Mouse (Mus musculus): ENCODE results near the gene Ctdsp2. TPM values are rescaled to one million over a fixed set of nuclear protein-coding genes. Genes with fewer than 3 reads are reported as not detected.

Gene Ctdsp2
- polyA plus RNA-seq, 1 experiment from 2014 or later: 12.0 TPM

DNA sequence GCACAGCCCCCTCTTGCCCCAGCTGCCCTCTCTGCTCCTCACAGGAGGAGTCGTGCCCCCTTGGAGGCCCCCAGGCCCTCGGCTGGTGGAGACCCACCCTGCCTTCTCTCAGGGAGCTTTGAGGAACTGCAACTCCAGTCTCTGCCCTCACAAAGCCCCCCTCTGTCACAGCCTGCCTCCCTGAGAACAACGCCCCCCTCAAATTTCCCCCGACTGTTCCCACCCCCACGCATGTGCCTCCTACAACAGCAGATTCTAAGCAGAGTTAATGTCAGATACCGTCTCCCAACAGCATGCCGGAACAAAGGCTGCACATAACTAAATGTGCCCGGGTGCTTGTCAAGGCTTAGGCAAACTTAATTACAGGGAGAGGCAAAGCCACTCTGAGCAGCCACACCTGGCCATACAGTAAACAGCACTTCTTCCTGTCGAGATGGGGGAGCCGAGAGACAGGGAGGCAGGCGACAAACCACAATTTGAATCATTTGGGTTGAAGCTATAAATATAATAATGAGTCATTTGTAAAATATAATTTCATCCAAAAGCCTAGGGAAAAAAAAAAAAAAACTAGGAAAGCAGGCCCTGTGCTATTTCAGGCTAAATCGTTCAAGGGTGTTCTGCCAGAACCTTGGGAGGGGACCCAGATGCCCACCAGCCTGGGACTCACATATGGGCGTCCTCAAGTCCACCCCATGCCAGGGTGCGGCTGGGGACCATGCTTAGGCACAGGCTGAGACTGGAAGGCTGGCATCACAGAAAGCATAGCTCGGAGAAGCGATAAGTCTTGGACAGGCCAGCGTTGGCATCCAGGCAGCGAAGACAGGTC lies 42.7 kb upstream of the Ctdsp2 start:
- Histone ChIP-seq H3K4me3 (ENCODE audit: low read depth, low read length) (no peak overlapping the region), H3K4me2 (ENCODE audit: low read length) (no peak overlapping the region), H3K9ac (ENCODE audit: low read depth, low read length) (no peak overlapping the region), H3K9me3 (replicated peaks; ENCODE audit: control insufficient read depth, low read length, poor library complexity, severe bottlenecking) (no peaks in the 10 kb centered on the region), H3K36me3 (ENCODE audit: control insufficient read depth, insufficient read depth, low read length) (no peaks in the 10 kb centered on the region), H3K27me3 (ENCODE audit: control insufficient read depth, insufficient read depth, low read depth, low read length) (no peaks in the 10 kb centered on the region), H3K4me1 (ENCODE audit: control insufficient read depth, insufficient read depth, low read length) (0 out of 2 replicates have a peak, but pooled peaks cover under 1% of the 10 kb centered on the region), H3K27ac (ENCODE audit: low read length) (no peak overlapping the region)
- WGBS: 65% methylated on average over 18 of the region's 18 CpGs
- ATAC-seq: no peak

DNA sequence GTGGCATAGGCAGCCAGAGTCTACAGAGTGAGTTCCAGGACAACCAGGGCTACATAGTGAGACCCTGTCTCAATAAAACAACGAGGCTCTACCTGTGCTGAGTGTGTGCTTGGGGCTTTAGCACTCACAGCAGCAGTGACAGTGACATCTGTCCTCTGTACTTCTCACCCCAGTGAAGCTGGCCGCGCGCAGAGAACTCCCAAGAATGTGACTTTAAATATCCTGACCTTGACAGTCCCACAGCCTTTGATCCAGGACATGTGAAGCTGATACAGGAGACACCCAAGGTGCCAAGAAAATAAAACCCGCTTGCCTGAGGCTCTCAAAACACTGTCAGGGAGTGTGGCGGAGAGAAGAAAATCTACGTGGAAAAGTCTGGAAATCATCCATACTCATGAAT lies 37.6 kb upstream of the Ctdsp2 start:
- no peak for ATAC-seq
- Histone ChIP-seq H3K4me1 (ENCODE audit: control insufficient read depth, insufficient read depth, low read length) (no peaks in the 10 kb centered on the region), H3K4me2 (ENCODE audit: low read length) (no peak overlapping the region), H3K36me3 (ENCODE audit: control insufficient read depth, insufficient read depth, low read length) (no peaks in the 10 kb centered on the region), H3K27me3 (ENCODE audit: control insufficient read depth, insufficient read depth, low read depth, low read length) (no peaks in the 10 kb centered on the region), H3K9ac (ENCODE audit: low read depth, low read length) (no peak overlapping the region), H3K9me3 (replicated peaks; ENCODE audit: control insufficient read depth, low read length, poor library complexity, severe bottlenecking) (no peaks in the 10 kb centered on the region), H3K27ac (ENCODE audit: low read length) (no peak overlapping the region), H3K4me3 (ENCODE audit: low read depth, low read length) (no peak overlapping the region)
- 76% methylated on average over 7 of the region's 7 CpGs for WGBS

DNA sequence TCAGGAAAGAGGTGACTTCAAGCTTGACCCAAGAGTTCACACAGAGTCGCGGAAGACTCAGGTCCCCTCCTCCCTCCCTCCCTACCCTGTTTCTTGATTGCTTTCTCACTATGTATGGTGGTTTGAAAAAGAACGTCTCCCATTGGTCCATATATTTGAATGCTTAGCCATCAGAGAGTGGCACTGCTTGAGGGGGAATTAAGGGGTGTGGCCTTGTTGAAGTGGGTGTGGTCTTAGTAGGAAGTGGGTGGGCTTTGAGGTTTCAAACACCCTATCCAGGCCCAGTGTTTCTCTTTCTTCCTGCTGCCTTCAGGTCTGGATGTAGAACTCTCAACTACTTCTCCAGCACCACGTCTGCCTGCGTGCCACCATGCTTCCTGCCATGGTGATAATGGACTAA lies 33.0 kb upstream of the Ctdsp2 start:
- 89% methylated on average over 5 of the region's 5 CpGs for WGBS
- H3K4me3 ChIP-seq (ENCODE audit: low read depth, low read length): no peak overlapping the region
- no peak overlapping the region for H3K9ac ChIP-seq (ENCODE audit: low read depth, low read length)
- no peaks in the 10 kb centered on the region for H3K27me3 ChIP-seq (ENCODE audit: control insufficient read depth, insufficient read depth, low read depth, low read length)
- no peaks in the 10 kb centered on the region for H3K36me3 ChIP-seq (ENCODE audit: control insufficient read depth, insufficient read depth, low read length)
- no peak overlapping the region for H3K4me2 ChIP-seq (ENCODE audit: low read length)
- no peaks in the 10 kb centered on the region for H3K4me1 ChIP-seq (ENCODE audit: control insufficient read depth, insufficient read depth, low read length)
- H3K27ac ChIP-seq (ENCODE audit: low read length): no peak overlapping the region
- no peak for ATAC-seq
- peaks cover 5% of the 10 kb centered on the region; the same call in 1 of the 2 replicates for H3K9me3 ChIP-seq (replicated peaks; ENCODE audit: control insufficient read depth, low read length, poor library complexity, severe bottlenecking)

DNA sequence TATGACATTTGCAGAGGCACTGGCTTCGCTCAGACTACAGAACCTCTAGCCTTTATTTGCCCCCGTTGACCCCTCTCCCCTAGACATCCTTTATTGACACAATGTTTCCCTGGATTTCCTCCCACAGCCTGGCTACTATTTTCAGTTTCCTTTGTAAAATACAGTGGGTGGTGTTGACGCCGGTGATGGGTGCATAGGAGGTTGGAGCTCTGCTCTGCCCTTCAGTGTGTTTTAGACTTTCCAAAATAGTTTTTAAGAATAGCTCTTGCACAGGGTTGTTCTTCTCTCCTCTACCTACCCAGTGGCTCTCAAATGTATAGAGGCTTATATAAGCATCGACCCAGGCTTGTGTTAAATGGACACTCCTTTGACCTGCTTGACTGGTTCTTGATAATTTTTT lies 28.7 kb upstream of the Ctdsp2 start:
- H3K9me3 ChIP-seq (replicated peaks; ENCODE audit: control insufficient read depth, low read length, poor library complexity, severe bottlenecking): peaks cover 5% of the 10 kb centered on the region; the same call in 1 of the 2 replicates
- H3K9ac ChIP-seq (ENCODE audit: low read depth, low read length): no peak overlapping the region
- H3K36me3 ChIP-seq (ENCODE audit: control insufficient read depth, insufficient read depth, low read length): no peaks in the 10 kb centered on the region
- no peak overlapping the region for H3K4me2 ChIP-seq (ENCODE audit: low read length)
- no peaks in the 10 kb centered on the region for H3K4me1 ChIP-seq (ENCODE audit: control insufficient read depth, insufficient read depth, low read length)
- H3K27me3 ChIP-seq (ENCODE audit: control insufficient read depth, insufficient read depth, low read depth, low read length): no peaks in the 10 kb centered on the region
- no peak overlapping the region for H3K27ac ChIP-seq (ENCODE audit: low read length)
- no peak for ATAC-seq
- H3K4me3 ChIP-seq (ENCODE audit: low read depth, low read length): no peak overlapping the region
- 77% methylated on average over 5 of the region's 5 CpGs for WGBS

DNA sequence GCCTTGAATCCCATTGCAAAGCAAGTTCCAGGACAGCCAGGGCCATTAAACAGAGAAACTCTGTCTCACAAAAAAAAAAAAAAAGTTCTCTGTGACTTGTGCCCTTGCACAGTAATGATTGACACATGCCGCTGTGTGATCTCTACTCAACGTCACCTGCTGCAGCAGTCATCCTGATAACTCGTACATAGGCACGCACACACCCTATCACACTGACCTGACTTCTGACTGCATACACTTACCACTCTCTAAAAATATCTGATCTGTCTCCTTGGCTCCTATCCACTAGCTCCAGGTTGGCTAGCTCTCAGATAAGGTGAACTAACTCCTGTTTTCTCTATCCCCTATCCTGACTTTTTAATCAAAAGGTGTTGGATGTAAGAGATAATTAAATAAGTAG lies 27.9 kb upstream of the Ctdsp2 start:
- no peak for ATAC-seq
- WGBS: 93% methylated on average over 4 of the region's 4 CpGs
- H3K27ac ChIP-seq (ENCODE audit: low read length): no peak overlapping the region

DNA sequence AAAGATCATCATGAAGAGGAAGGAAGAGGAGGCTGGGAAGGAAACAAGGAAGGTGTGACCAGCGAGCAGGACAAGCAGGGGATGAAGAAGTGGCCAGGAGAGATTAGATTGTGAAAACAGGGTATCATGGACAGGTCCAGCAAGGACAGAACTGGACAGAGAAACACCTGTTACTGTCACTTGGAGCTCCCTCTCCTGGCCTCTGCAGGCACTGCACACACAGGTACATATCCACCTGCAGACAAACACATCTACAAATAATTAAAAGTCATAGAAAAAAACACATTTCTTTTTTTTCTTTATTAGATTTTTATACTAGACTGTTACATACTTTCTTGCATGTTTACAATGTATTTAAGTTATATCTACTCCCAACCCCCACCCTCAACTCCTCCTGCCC lies 26.1 kb upstream of the Ctdsp2 start:
- Histone ChIP-seq H3K9me3 (replicated peaks; ENCODE audit: control insufficient read depth, low read length, poor library complexity, severe bottlenecking) (no peaks in the 10 kb centered on the region), H3K27me3 (ENCODE audit: control insufficient read depth, insufficient read depth, low read depth, low read length) (no peaks in the 10 kb centered on the region), H3K4me1 (ENCODE audit: control insufficient read depth, insufficient read depth, low read length) (peaks cover 12% of the 10 kb centered on the region), H3K4me3 (ENCODE audit: low read depth, low read length) (no peak overlapping the region), H3K9ac (ENCODE audit: low read depth, low read length) (no peak overlapping the region), H3K4me2 (ENCODE audit: low read length) (no peak overlapping the region), H3K36me3 (ENCODE audit: control insufficient read depth, insufficient read depth, low read length) (no peaks in the 10 kb centered on the region), H3K27ac (ENCODE audit: low read length) (no peak overlapping the region)
- 77% methylated on average over 1 of the region's 1 CpGs for WGBS
- no peak for ATAC-seq

More for the DNA sequence above, 27.9 kb upstream of the Ctdsp2 start:
- Histone ChIP-seq H3K4me3 (ENCODE audit: low read depth, low read length) (no peak overlapping the region), H3K36me3 (ENCODE audit: control insufficient read depth, insufficient read depth, low read length) (no peaks in the 10 kb centered on the region), H3K27me3 (ENCODE audit: control insufficient read depth, insufficient read depth, low read depth, low read length) (no peaks in the 10 kb centered on the region), H3K9ac (ENCODE audit: low read depth, low read length) (no peak overlapping the region), H3K9me3 (replicated peaks; ENCODE audit: control insufficient read depth, low read length, poor library complexity, severe bottlenecking) (peaks cover 5% of the 10 kb centered on the region; the same call in 1 of the 2 replicates), H3K4me2 (ENCODE audit: low read length) (no peak overlapping the region), H3K4me1 (ENCODE audit: control insufficient read depth, insufficient read depth, low read length) (no peaks in the 10 kb centered on the region)

DNA sequence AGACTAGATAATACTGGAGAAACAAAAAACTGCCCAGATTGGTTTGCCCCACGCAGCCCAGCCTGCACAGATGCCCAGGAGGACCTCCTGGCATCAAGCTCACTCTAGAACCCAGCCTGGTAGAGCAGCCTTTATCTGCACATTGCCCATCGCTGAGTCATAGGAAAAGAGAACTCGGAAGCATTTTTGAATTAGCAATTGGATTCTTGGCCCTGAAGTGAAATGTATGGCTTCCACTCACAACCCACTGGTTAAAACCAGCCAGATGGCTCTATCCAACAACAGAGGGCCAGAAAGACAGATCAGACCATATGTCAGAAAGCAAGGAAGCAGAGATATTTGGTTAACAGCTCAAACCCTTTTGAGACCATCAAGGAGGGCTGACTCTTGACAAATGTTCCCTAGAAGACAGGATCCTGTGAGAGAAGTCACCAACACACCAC lies 25.5 kb upstream of the Ctdsp2 start:
- 92% methylated on average over 3 of the region's 3 CpGs for WGBS
- no peak overlapping the region for H3K4me3 ChIP-seq (ENCODE audit: low read depth, low read length)
- H3K27ac ChIP-seq (ENCODE audit: low read length): no peak overlapping the region
- H3K9me3 ChIP-seq (replicated peaks; ENCODE audit: control insufficient read depth, low read length, poor library complexity, severe bottlenecking): no peaks in the 10 kb centered on the region
- peaks cover 18% of the 10 kb centered on the region for H3K4me1 ChIP-seq (ENCODE audit: control insufficient read depth, insufficient read depth, low read length)
- H3K36me3 ChIP-seq (ENCODE audit: control insufficient read depth, insufficient read depth, low read length): no peaks in the 10 kb centered on the region
- ATAC-seq: no peak
- no peak overlapping the region for H3K4me2 ChIP-seq (ENCODE audit: low read length)
- H3K27me3 ChIP-seq (ENCODE audit: control insufficient read depth, insufficient read depth, low read depth, low read length): no peaks in the 10 kb centered on the region
- no peak overlapping the region for H3K9ac ChIP-seq (ENCODE audit: low read depth, low read length)

DNA sequence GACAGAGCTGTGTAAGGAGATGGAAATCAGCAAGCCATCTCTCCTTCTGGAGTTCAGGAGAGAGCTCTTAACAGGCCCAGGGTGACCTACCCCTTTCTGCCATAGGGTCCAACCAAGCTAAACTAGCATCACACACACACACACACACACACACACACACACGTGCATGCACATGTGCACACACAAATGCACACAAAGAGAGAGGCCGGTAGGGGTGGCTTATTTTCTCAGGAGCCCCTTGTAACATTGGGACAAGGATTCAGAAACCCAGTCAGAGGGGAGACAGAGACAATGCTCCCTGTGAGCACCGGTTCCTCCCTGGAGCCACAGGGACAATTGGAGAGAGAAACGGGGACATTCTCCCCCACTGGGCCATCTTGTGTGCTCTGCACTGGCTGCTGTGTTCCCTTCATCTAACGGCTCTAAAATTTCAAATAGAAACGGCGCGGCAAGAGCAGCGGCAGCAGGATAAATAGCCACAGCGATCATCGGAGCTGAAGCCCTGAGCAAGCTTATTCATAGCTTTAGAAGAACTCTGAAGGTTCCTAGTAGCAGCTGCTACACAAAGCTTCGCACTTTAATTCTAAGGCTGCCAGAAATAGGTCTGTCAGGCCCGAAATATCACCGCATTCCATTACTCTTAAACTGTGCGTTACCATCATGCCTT lies 21.7 kb upstream of the Ctdsp2 start:
- Histone ChIP-seq H3K27ac (ENCODE audit: low read length) (peak overlapping the region; percentile 87), H3K27me3 (ENCODE audit: control insufficient read depth, insufficient read depth, low read depth, low read length) (no peaks in the 10 kb centered on the region), H3K4me1 (ENCODE audit: control insufficient read depth, insufficient read depth, low read length) (peaks cover 18% of the 10 kb centered on the region), H3K9ac (ENCODE audit: low read depth, low read length) (peak overlapping the region; percentile 57), H3K36me3 (ENCODE audit: control insufficient read depth, insufficient read depth, low read length) (no peaks in the 10 kb centered on the region), H3K4me3 (ENCODE audit: low read depth, low read length) (peak overlapping the region; percentile 11; the same call in 1 of the 2 replicates), H3K4me2 (ENCODE audit: low read length) (peak overlapping the region; percentile 41), H3K9me3 (replicated peaks; ENCODE audit: control insufficient read depth, low read length, poor library complexity, severe bottlenecking) (no peaks in the 10 kb centered on the region)
- ATAC-seq: peak; percentile 34
- 2% methylated on average over 15 of the region's 15 CpGs for WGBS
